Mouse (Mus musculus) stomach, embryonic 16.5 days (tissue): Measurements from ENCODE around the gene Ppp1r37. TPM values are rescaled to one million over a fixed set of nuclear protein-coding genes. Genes with fewer than 3 reads are reported as not detected.
"Not testable (repeated sequence)": the region's sequence is repeated elsewhere in the genome, so short reads cannot be mapped to it uniquely, and the experiment has no call there.

ENCODE experiments used
- ATAC-seq: fragments of 200-750 bp; cut with Nextera tagmentation; 2 replicates; pipeline ENCODE4 v1.8.0; 2017; ENCODE audit warnings: moderate number of reproducible peaks, moderate TSS enrichment; ENCODE audit not compliant: insufficient read depth, low FRiP score
- H3K27ac ChIP-seq: fragments of 300-500 bp; sonication (generic); 2 replicates; pipeline ENCODE4 v1.5.1; 2014; ENCODE audit warnings: low read length
- H3K27me3 ChIP-seq: fragments of 300-500 bp; sonication (generic); 2 replicates; pipeline ENCODE4 v1.6.1; 2014; ENCODE audit warnings: low read length, control low read depth, mixed read lengths; ENCODE audit not compliant: control insufficient read depth, insufficient read depth
- H3K36me3 ChIP-seq: fragments of 300-500 bp; sonication (generic); 2 replicates; pipeline ENCODE4 v1.6.1; 2014; ENCODE audit warnings: low read length; ENCODE audit not compliant: control insufficient read depth, insufficient read depth
- H3K4me1 ChIP-seq: fragments of 300-500 bp; sonication (generic); 2 replicates; pipeline ENCODE4 v1.6.1; 2014; ENCODE audit warnings: low read length, control low read depth, mixed read lengths; ENCODE audit not compliant: control insufficient read depth, insufficient read depth
- H3K4me2 ChIP-seq: fragments of 300-500 bp; sonication (generic); 2 replicates; pipeline ENCODE4 v1.6.1; 2014; ENCODE audit warnings: low read depth, low read length, mixed read lengths
- H3K4me3 ChIP-seq: fragments of 300-500 bp; sonication (generic); replicated peaks from 2 replicates; pipeline ENCODE4 v1.5.1; 2014; ENCODE audit warnings: mild to moderate bottlenecking, low read length
- H3K9ac ChIP-seq: fragments of 300-500 bp; sonication (generic); 2 replicates; pipeline ENCODE4 v1.6.1; 2014; ENCODE audit warnings: low read length
- H3K9me3 ChIP-seq: fragments of 300-500 bp; sonication (generic); replicated peaks from 2 replicates; pipeline ENCODE4 v1.6.1; 2016; ENCODE audit warnings: low read length, control low read depth; ENCODE audit not compliant: control insufficient read depth
- WGBS: fragments of 180-500 bp; shearing (Covaris S2); extraction: QIAGEN DNeasy Blood & Tissue Kit; methylation state at CpG from one replicate; pipeline ENCODE4 v1.1.7; 2014; 5-methylcytosine and 5-hydroxymethylcytosine counted together
- polyA plus RNA-seq: library from polyadenylated mRNA; unstranded; fragments of >200 nt; fragmentation: Nextera tagmentation; extraction: Ambion mirVana; gene quantifications from 2 replicates; pipeline ENCODE4 v1.2.1, GENCODE M21; 2015

Gene Ppp1r37
- polyA plus RNA-seq: 19.1 and 20.4 TPM in 2 replicates

- H3K9me3 ChIP-seq: no peaks in the 10 kb centered on the region
- peak within 1 kb of the TSS; percentile 95 for H3K27ac ChIP-seq
- peaks cover 15% of the 10 kb centered on the region for H3K36me3 ChIP-seq
- WGBS: 2% methylated on average over 19 of the region's 19 CpGs
- H3K4me3 ChIP-seq: peak within 1 kb of the TSS; percentile 99
- no peak for ATAC-seq
- peak within 1 kb of the TSS; percentile 97 for H3K9ac ChIP-seq
- peak within 1 kb of the TSS; percentile 98 for H3K4me2 ChIP-seq
- peaks cover 42% of the 10 kb centered on the region for H3K4me1 ChIP-seq
- no peaks in the 10 kb centered on the region for H3K27me3 ChIP-seq
These were observed at the start of gene Ppp1r37 for GRCm38 (mm10) chr7:19562643-19563410. Gene Ppp1r37, minus strand, starts transcription at chr7:19563076.

DNA sequence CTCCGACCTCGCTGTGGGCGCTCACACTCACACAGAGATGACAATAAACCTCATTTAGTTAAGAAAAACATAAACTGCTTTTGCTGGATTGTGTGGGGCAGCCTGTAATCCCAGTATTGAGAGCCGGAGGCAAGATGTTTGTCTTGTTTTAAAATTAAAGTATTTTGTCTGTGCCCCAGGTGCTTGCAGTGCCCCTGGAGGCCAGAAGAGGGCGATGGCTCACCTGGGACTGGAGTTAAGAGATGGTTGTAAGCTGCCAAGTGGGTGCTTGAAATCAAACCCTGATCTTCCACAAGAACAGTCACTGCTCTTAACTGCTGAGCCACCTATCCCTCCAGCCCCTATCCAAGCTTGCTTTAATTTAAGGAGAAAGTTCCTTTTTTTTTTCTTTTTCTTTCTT lies 48.1 kb upstream of the Ppp1r37 start:
- Histone ChIP-seq H3K4me3 (no peak overlapping the region), H3K36me3 (peaks cover 5% of the 10 kb centered on the region; the same call in 1 of the 2 replicates), H3K27me3 (no peaks in the 10 kb centered on the region), H3K4me1 (no peaks in the 10 kb centered on the region), H3K9ac (no peak overlapping the region), H3K9me3 (no peaks in the 10 kb centered on the region), H3K4me2 (no peak overlapping the region), H3K27ac (no peak overlapping the region)
- ATAC-seq: no peak
- WGBS: 75% methylated on average over 5 of the region's 5 CpGs

DNA sequence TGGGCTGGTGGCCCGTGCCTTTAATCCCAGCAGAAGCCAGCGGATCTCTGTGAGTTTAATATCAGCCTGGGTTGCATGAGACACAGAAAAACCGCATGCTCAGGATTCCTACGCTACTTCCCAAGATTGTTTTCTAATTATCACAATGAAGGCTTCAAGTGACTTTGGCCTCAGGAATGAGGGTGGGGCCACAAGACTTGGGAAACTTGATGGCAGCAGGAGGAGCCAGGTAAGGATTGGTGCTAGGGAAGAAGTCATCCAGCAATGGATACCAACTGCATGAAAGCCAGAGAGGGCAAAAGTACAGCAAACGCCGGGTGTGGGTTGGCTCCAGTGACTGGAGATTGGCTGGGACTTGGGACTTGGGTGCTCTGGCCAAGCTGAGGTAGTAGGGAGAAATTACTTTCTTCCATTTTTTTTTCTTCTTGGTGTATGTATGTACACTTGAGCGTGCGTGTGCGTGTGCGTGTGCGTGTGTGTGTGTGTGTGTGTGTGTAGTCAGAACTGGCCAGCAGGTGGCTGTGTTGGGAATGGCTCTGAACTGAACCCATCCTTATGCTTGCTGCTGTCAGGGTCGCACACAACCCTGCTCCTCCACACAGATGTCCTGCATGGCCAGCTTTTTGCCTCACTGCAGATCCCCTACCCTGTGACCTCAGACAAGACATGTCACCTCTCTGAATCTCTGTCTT lies 46.9 kb upstream of the Ppp1r37 start:
- no peaks in the 10 kb centered on the region for H3K9me3 ChIP-seq
- WGBS: 82% methylated on average over 12 of the region's 12 CpGs
- no peak overlapping the region for H3K9ac ChIP-seq
- H3K27me3 ChIP-seq: no peaks in the 10 kb centered on the region
- H3K4me2 ChIP-seq: no peak overlapping the region
- ATAC-seq: peak; percentile 26; the same call in 1 of the 2 replicates
- H3K4me3 ChIP-seq: no peak overlapping the region
- no peaks in the 10 kb centered on the region for H3K4me1 ChIP-seq
- no peak overlapping the region for H3K27ac ChIP-seq
- peaks cover 5% of the 10 kb centered on the region; the same call in 1 of the 2 replicates for H3K36me3 ChIP-seq

GRCm38 (mm10) chr7:19607291-19607690 lies 44.4 kb upstream of the Ppp1r37 start:
- H3K9me3 ChIP-seq: no peaks in the 10 kb centered on the region
- peaks cover 10% of the 10 kb centered on the region for H3K36me3 ChIP-seq
- no peaks in the 10 kb centered on the region for H3K27me3 ChIP-seq
- peaks cover 15% of the 10 kb centered on the region for H3K4me1 ChIP-seq
- no peak overlapping the region for H3K4me2 ChIP-seq
- ATAC-seq: no peak
- WGBS: 75% methylated on average over 5 of the region's 5 CpGs
- H3K27ac ChIP-seq: no peak overlapping the region
- H3K4me3 ChIP-seq: no peak overlapping the region
- no peak overlapping the region for H3K9ac ChIP-seq

GRCm38 (mm10) chr7:19604606-19605214 lies 41.8 kb upstream of the Ppp1r37 start:
- Histone ChIP-seq H3K4me1 (peaks cover 15% of the 10 kb centered on the region), H3K4me2 (peak overlapping the region; percentile 75), H3K4me3 (peak overlapping the region; percentile 88)
- H3K9ac ChIP-seq, ATAC-seq, H3K9me3 ChIP-seq, H3K27ac ChIP-seq, H3K36me3 ChIP-seq, H3K27me3 ChIP-seq: not testable (repeated sequence)
- 54% methylated on average over 10 of the region's 10 CpGs for WGBS

GRCm38 (mm10) chr7:19603849-19604605 lies 41.2 kb upstream of the Ppp1r37 start, which contains the start of gene Clasrp:
Gene Clasrp, minus strand, starts transcription at chr7:19604486.
- 1% methylated on average over 57 of the region's 57 CpGs for WGBS
- peak within 1 kb of the TSS; percentile 78 for H3K27ac ChIP-seq
- ATAC-seq: peak; percentile 94
- H3K4me2 ChIP-seq: peak within 1 kb of the TSS; percentile 75
- no peaks in the 10 kb centered on the region for H3K9me3 ChIP-seq
- H3K9ac ChIP-seq: peak within 1 kb of the TSS; percentile 94
- H3K27me3 ChIP-seq: no peaks in the 10 kb centered on the region
- peaks cover 15% of the 10 kb centered on the region for H3K4me1 ChIP-seq
- peak within 1 kb of the TSS; percentile 88 for H3K4me3 ChIP-seq
- peaks cover 13% of the 10 kb centered on the region; the same call in 1 of the 2 replicates for H3K36me3 ChIP-seq

DNA sequence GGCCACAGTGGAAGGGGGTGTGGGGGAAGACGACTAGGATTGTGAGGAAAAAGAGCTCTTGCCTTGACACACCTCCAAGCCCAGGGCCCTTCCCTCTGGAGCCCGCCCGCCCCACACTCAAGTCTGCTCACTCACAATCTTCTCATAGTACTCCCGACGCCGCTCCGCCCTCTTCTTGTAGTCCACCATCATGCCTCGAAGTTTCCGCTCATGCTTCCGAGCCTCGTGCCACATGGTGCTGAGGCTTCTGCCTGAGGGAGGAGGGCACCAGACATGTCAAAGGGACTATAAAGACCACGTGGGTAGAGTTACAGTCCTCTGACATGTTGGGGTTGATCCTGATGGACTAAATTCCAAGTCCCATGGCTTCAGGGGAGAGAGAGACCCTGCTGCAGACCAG lies 40.2 kb upstream of the Ppp1r37 start:
- peak overlapping the region; percentile 94 for H3K9ac ChIP-seq
- 75% methylated on average over 12 of the region's 12 CpGs for WGBS
- H3K4me2 ChIP-seq: peak overlapping the region; percentile 75
- no peaks in the 10 kb centered on the region for H3K9me3 ChIP-seq
- ATAC-seq: no peak
- no peaks in the 10 kb centered on the region for H3K27me3 ChIP-seq
- H3K4me3 ChIP-seq: peak overlapping the region; percentile 88
- H3K36me3 ChIP-seq: peaks cover 13% of the 10 kb centered on the region; the same call in 1 of the 2 replicates
- H3K4me1 ChIP-seq: peaks cover 15% of the 10 kb centered on the region
- no peak overlapping the region for H3K27ac ChIP-seq

GRCm38 (mm10) chr7:19600562-19600961 lies 37.7 kb upstream of the Ppp1r37 start:
- no peaks in the 10 kb centered on the region for H3K9me3 ChIP-seq
- no peak overlapping the region for H3K4me3 ChIP-seq
- H3K27ac ChIP-seq: no peak overlapping the region
- no peak for ATAC-seq
- H3K9ac ChIP-seq: no peak overlapping the region; the same call in 1 of the 2 replicates
- peaks cover 15% of the 10 kb centered on the region for H3K4me1 ChIP-seq
- H3K36me3 ChIP-seq: peaks cover 13% of the 10 kb centered on the region; the same call in 1 of the 2 replicates
- 63% methylated on average over 5 of the region's 5 CpGs for WGBS
- no peak overlapping the region for H3K4me2 ChIP-seq
- H3K27me3 ChIP-seq: no peaks in the 10 kb centered on the region
